Mouse (Mus musculus): ENCODE results near the gene Pir. TPM values are rescaled to one million over a fixed set of nuclear protein-coding genes. Genes with fewer than 3 reads are reported as not detected.
A peak's percentile ranks its signal among the peaks of the same experiment; 100 is the strongest.

Pir gene
- polyA plus RNA-seq, 1 experiment = 0.97 TPM

DNA sequence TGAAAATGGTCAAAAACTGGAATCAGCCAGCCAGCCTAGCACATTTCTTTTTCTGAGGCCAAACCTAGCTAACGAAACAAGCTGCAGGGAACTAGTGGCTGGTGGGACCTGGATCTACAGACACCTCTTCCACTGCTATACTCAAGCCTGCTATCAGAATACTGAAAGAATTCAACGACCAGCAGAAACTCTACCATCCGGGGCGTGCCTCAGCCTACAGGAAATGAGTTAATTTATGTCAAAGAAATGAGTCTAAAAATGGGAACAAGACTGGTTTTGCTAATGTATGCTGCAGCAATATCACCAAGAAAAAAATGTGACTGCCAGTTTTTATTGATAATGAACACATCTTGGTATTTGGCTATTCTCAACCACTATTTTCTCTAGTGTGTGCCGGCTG lies 10.5 kb upstream of the Pir start:
- peak overlapping the region; percentile 43; the same call in 1 of the 2 replicates for H3K27ac ChIP-seq (ENCODE audit: insufficient read depth, low read length)
- no peak overlapping the region for H3K4me3 ChIP-seq (ENCODE audit: extremely low read depth, insufficient read depth, insufficient read length)
- no peaks in the 10 kb centered on the region for H3K36me3 ChIP-seq (ENCODE audit: control insufficient read depth, insufficient read depth, low read length)
- TF ChIP-seq POLR2A (IDR thresholded peaks at IDR 0.05; ENCODE audit: low read depth, low read length) (no peak), CTCF (IDR thresholded peaks at IDR 0.05; ENCODE audit: extremely low read depth, insufficient read depth, insufficient read length, insufficient replicate concordance) (no peak)
- H3K4me1 ChIP-seq (ENCODE audit: control insufficient read depth, insufficient read depth, insufficient read length) = no peaks in the 10 kb centered on the region; the same call in none of the 2 replicates
- H3K27me3 ChIP-seq (ENCODE audit: control insufficient read depth, insufficient read depth, low read length) = no peaks in the 10 kb centered on the region
- DNase-seq (ENCODE audit: low read depth in 1 of 2, low spot score in 2 of 2) = peak in 1 of 2 experiments; percentile 6
- WGBS = 41% methylated on average over 5 of the region's 5 CpGs

DNA sequence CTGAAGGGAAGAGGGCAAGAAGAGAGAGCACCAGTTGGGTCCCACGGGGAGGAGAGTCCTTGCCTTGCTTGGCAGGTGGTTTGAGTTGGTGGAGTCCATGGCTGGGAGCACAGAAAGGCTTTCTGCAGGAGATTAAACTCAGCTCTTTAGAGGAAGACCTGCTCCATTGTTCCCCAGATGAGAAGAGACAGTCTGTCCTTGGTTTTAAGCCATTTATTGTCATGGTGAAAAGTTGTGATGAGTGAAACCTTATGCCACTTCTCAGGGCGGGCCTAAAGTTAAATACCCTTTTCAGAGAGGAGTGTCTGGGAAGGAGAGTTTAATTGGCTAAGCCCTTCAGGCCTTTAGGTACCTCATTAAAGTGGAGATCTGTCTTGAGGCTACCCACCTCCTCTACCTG lies 6.9 kb upstream of the Pir start:
- WGBS = 80% methylated on average over 2 of the region's 2 CpGs
- Histone ChIP-seq H3K27ac (ENCODE audit: insufficient read depth, low read length) (no peak overlapping the region), H3K36me3 (ENCODE audit: control insufficient read depth, insufficient read depth, low read length) (no peaks in the 10 kb centered on the region), H3K27me3 (ENCODE audit: control insufficient read depth, insufficient read depth, low read length) (no peaks in the 10 kb centered on the region), H3K4me1 (ENCODE audit: control insufficient read depth, insufficient read depth, insufficient read length) (peaks cover 2% of the 10 kb centered on the region), H3K4me3 (ENCODE audit: extremely low read depth, insufficient read depth, insufficient read length) (no peak overlapping the region)
- no peak for DNase-seq (ENCODE audit: low read depth in 1 of 2, low spot score in 2 of 2)
- TF ChIP-seq CTCF (IDR thresholded peaks at IDR 0.05; ENCODE audit: extremely low read depth, insufficient read depth, insufficient read length, insufficient replicate concordance) = no peak
- no peak for TF ChIP-seq POLR2A (IDR thresholded peaks at IDR 0.05; ENCODE audit: low read depth, low read length)

DNA sequence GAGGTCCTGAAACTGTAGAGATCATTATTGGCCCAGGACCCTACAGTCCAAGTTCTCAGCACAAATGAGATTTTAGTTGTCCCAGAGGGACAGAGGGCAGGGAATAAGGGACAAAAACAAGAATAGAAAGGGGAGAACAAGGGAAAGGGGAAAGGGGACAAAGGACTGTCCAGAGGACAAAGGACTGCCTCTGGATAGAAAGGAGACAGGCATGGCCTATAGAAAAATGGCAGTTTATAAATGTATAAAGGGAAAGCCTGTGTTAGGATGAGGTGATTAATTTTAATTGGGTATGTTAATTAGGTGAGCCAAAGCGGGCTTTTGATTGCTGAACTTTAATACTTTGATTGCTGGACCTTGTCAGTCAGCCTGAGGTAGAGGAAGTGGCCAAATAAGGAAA lies 4.3 kb upstream of the Pir start:
- WGBS = 14% methylated on average over 1 of the region's 1 CpGs
- Histone ChIP-seq H3K4me3 (ENCODE audit: extremely low read depth, insufficient read depth, insufficient read length) (no peak overlapping the region), H3K27ac (ENCODE audit: insufficient read depth, low read length) (no peak overlapping the region), H3K27me3 (ENCODE audit: control insufficient read depth, insufficient read depth, low read length) (no peaks in the 10 kb centered on the region), H3K4me1 (ENCODE audit: control insufficient read depth, insufficient read depth, insufficient read length) (peaks cover 3% of the 10 kb centered on the region; the same call in 1 of the 2 replicates), H3K36me3 (ENCODE audit: control insufficient read depth, insufficient read depth, low read length) (no peaks in the 10 kb centered on the region)
- no peak for DNase-seq (ENCODE audit: low read depth in 1 of 2, low spot score in 2 of 2)
- no peak for TF ChIP-seq CTCF (IDR thresholded peaks at IDR 0.05; ENCODE audit: extremely low read depth, insufficient read depth, insufficient read length, insufficient replicate concordance)
- no peak for TF ChIP-seq POLR2A (IDR thresholded peaks at IDR 0.05; ENCODE audit: low read depth, low read length)

- WGBS = 69% methylated on average over 3 of the region's 3 CpGs
- no peak for DNase-seq (ENCODE audit: low read depth in 1 of 2, low spot score in 2 of 2)
- no peak overlapping the region for H3K4me3 ChIP-seq (ENCODE audit: extremely low read depth, insufficient read depth, insufficient read length)
- H3K27me3 ChIP-seq (ENCODE audit: control insufficient read depth, insufficient read depth, low read length) = no peaks in the 10 kb centered on the region
- no peak overlapping the region for H3K27ac ChIP-seq (ENCODE audit: insufficient read depth, low read length)
- no peaks in the 10 kb centered on the region for H3K36me3 ChIP-seq (ENCODE audit: control insufficient read depth, insufficient read depth, low read length)
- TF ChIP-seq CTCF (IDR thresholded peaks at IDR 0.05; ENCODE audit: extremely low read depth, insufficient read depth, insufficient read length, insufficient replicate concordance) (no peak), POLR2A (IDR thresholded peaks at IDR 0.05; ENCODE audit: low read depth, low read length) (no peak)
- peaks cover 3% of the 10 kb centered on the region; the same call in 1 of the 2 replicates for H3K4me1 ChIP-seq (ENCODE audit: control insufficient read depth, insufficient read depth, insufficient read length)
These were observed 1.4 kb downstream of the Pir start for GRCm38 (mm10) chrX:164270603-164271002.

GRCm38 (mm10) chrX:164275536-164275935 lies 6.4 kb downstream of the Pir start:
- no peak for TF ChIP-seq POLR2A (IDR thresholded peaks at IDR 0.05; ENCODE audit: low read depth, low read length)
- no peak for TF ChIP-seq CTCF (IDR thresholded peaks at IDR 0.05; ENCODE audit: extremely low read depth, insufficient read depth, insufficient read length, insufficient replicate concordance)
- H3K27ac ChIP-seq (ENCODE audit: insufficient read depth, low read length) = no peak overlapping the region
- WGBS = 61% methylated on average over 3 of the region's 3 CpGs
- no peak overlapping the region for H3K4me3 ChIP-seq (ENCODE audit: extremely low read depth, insufficient read depth, insufficient read length)
- H3K36me3 ChIP-seq (ENCODE audit: control insufficient read depth, insufficient read depth, low read length) = no peaks in the 10 kb centered on the region
- no peaks in the 10 kb centered on the region for H3K4me1 ChIP-seq (ENCODE audit: control insufficient read depth, insufficient read depth, insufficient read length)
- DNase-seq (ENCODE audit: low read depth in 1 of 2, low spot score in 2 of 2) = no peak
- no peaks in the 10 kb centered on the region for H3K27me3 ChIP-seq (ENCODE audit: control insufficient read depth, insufficient read depth, low read length)

GRCm38 (mm10) chrX:164280918-164281647 lies 11.9 kb downstream of the Pir start:
- H3K27ac ChIP-seq (ENCODE audit: insufficient read depth, low read length) = no peak overlapping the region
- no peaks in the 10 kb centered on the region for H3K36me3 ChIP-seq (ENCODE audit: control insufficient read depth, insufficient read depth, low read length)
- 63% methylated on average over 7 of the region's 7 CpGs for WGBS
- no peak for TF ChIP-seq POLR2A (IDR thresholded peaks at IDR 0.05; ENCODE audit: low read depth, low read length)
- no peak for TF ChIP-seq CTCF (IDR thresholded peaks at IDR 0.05; ENCODE audit: extremely low read depth, insufficient read depth, insufficient read length, insufficient replicate concordance)
- H3K4me1 ChIP-seq (ENCODE audit: control insufficient read depth, insufficient read depth, insufficient read length) = no peaks in the 10 kb centered on the region
- no peak for DNase-seq (ENCODE audit: low read depth in 1 of 2, low spot score in 2 of 2)
- H3K4me3 ChIP-seq (ENCODE audit: extremely low read depth, insufficient read depth, insufficient read length) = no peak overlapping the region
- no peaks in the 10 kb centered on the region for H3K27me3 ChIP-seq (ENCODE audit: control insufficient read depth, insufficient read depth, low read length)

DNA sequence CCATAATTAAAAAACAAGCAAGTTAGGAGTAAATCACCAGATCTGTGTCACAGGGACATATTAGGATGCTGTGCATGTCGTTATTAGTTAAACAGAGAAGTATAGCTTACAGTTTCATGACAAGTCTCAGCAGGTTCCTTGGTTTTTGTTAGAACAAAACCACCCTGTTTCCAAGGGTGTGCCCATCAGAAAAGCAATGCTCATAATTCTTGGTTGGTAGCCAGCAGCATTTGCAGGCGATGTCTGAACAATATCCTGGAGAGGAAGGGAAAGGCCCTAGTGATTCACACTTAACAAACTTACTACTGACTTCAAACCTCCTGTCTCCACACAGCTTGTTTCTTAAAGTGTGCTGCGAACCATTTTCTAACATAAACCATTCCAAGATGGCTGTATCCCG lies 14.6 kb downstream of the Pir start:
- no peak for DNase-seq (ENCODE audit: low read depth in 1 of 2, low spot score in 2 of 2)
- 85% methylated on average over 4 of the region's 4 CpGs for WGBS
- H3K4me3 ChIP-seq (ENCODE audit: extremely low read depth, insufficient read depth, insufficient read length) = no peak overlapping the region
- no peak overlapping the region for H3K27ac ChIP-seq (ENCODE audit: insufficient read depth, low read length)
- no peaks in the 10 kb centered on the region for H3K27me3 ChIP-seq (ENCODE audit: control insufficient read depth, insufficient read depth, low read length)
- no peaks in the 10 kb centered on the region for H3K36me3 ChIP-seq (ENCODE audit: control insufficient read depth, insufficient read depth, low read length)
- H3K4me1 ChIP-seq (ENCODE audit: control insufficient read depth, insufficient read depth, insufficient read length) = no peaks in the 10 kb centered on the region
- TF ChIP-seq CTCF (IDR thresholded peaks at IDR 0.05; ENCODE audit: extremely low read depth, insufficient read depth, insufficient read length, insufficient replicate concordance) (no peak), POLR2A (IDR thresholded peaks at IDR 0.05; ENCODE audit: low read depth, low read length) (no peak)

Data from spleen, adult 2 months (tissue).